Mouse (Mus musculus): Measurements from ENCODE around the gene Ccdc173.

- TF ChIP-seq CTCF (IDR thresholded peaks at IDR 0.05; ENCODE audit: low read depth) (peak; percentile 52), EP300 (IDR thresholded peaks at IDR 0.05; ENCODE audit: low read depth) (no peak)
These were observed 44.3 kb downstream of the Ccdc173 start for GRCm38 (mm10) chr2:69745091-69745490.

All from liver, postnatal 0 days (tissue).